Mouse (Mus musculus) olfactory bulb, adult 2 months (tissue): ENCODE measurements around the gene Tmem109. TPM values are rescaled to one million over a fixed set of nuclear protein-coding genes. Genes with fewer than 3 reads are reported as not detected.
A peak's percentile ranks its signal among the peaks of the same experiment; 100 is the strongest.

ENCODE experiments used
- H3K27ac ChIP-seq: fragments of 200-500 bp; 2 replicates; pipeline ENCODE4 v1.5.1; 2012; ENCODE audit warnings: low read depth, low read length; ENCODE audit not compliant: insufficient read depth
- H3K4me1 ChIP-seq: fragments of 200-500 bp; 2 replicates; pipeline ENCODE4 v1.6.1; 2012; ENCODE audit warnings: low read length; ENCODE audit not compliant: control insufficient read depth, insufficient read depth
- H3K4me3 ChIP-seq: fragments of 200-500 bp; 2 replicates; pipeline ENCODE4 v1.5.1; 2012; ENCODE audit warnings: mild to moderate bottlenecking, low read depth, low read length, moderate library complexity; ENCODE audit not compliant: insufficient read depth
- CTCF ChIP-seq: fragments of 200-500 bp; IDR thresholded peaks from 2 replicates; pipeline ENCODE4 v1.5.1; 2012; ENCODE audit warnings: low read depth, mild to moderate bottlenecking, low read length, moderate library complexity; ENCODE audit not compliant: insufficient read depth
- POLR2A ChIP-seq: fragments of 200-500 bp; IDR thresholded peaks from 2 replicates; pipeline ENCODE4 v1.6.1; 2012; ENCODE audit warnings: mild to moderate bottlenecking, low read depth, low read length, moderate library complexity; ENCODE audit not compliant: insufficient read depth
- WGBS: fragments of 180-500 bp; shearing (Covaris S2); methylation state at CpG from one replicate; pipeline ENCODE4 v1.1.7; 2018; 5-methylcytosine and 5-hydroxymethylcytosine counted together
- polyA plus RNA-seq: library from polyadenylated mRNA; stranded (reverse); fragments of >200 nt; gene quantifications from 2 replicates; pipeline ENCODE4 v1.2.4, GENCODE M21; 2012; ENCODE audit warnings: low replicate concordance; ENCODE audit not compliant: missing spikeins, insufficient read depth, insufficient read length

The Tmem109 gene
- polyA plus RNA-seq = not detected in 2 replicates

DNA sequence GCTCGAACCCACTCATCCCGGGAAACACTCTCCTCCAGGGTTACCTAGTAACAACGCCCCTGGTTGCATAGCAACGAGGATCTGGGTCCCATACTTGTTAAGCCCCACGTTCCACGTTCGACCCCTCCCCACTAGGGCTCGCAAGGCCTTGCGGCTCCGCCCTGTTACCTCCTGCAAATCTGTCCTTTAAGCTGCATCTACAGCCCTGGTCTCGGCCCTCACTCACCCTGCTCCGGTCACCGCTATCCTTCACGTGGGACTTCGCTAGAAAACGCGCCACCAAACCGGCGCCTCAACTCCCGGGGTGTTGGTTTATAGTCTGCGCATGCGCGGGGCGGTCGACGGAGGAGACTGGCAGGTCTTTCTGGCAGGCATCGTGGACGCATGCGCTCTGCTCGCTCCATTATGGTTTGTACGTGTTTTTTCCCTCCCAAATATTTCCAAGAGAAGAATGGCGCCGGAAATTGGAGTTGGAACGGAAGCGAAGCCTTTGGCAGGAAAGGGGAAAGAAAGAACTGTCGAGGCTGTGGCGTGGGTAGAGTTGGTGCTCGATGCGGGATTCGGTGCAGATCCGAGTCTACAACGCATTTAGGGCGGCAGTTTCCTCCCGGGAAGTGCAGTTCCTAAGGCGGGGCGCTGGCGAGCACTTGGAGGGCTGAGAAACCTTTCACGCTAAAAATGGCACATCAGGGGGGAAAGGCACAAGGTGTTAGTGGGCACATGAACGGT lies at the start of gene Tmem109:
Gene Tmem109, minus strand, starts transcription at position 576 of the 729 bp plus-strand sequence.
- Histone ChIP-seq H3K4me3 (peak within 1 kb of the TSS; percentile 85), H3K4me1 (peaks cover 8% of the 10 kb centered on the region), H3K27ac (peak within 1 kb of the TSS; percentile 95)
- WGBS = under 1% methylated on average over 49 of the region's 49 CpGs
- peak; percentile 57 for TF ChIP-seq POLR2A
- TF ChIP-seq CTCF = no peak

GRCm38 (mm10) chr19:10930641-10931040 lies 48.8 kb upstream of the Tmem109 start:
- Histone ChIP-seq H3K4me1 (no peaks in the 10 kb centered on the region), H3K4me3 (no peak overlapping the region), H3K27ac (no peak overlapping the region)
- WGBS = 92% methylated on average over 2 of the region's 2 CpGs
- no peak for TF ChIP-seq POLR2A
- TF ChIP-seq CTCF = no peak

DNA sequence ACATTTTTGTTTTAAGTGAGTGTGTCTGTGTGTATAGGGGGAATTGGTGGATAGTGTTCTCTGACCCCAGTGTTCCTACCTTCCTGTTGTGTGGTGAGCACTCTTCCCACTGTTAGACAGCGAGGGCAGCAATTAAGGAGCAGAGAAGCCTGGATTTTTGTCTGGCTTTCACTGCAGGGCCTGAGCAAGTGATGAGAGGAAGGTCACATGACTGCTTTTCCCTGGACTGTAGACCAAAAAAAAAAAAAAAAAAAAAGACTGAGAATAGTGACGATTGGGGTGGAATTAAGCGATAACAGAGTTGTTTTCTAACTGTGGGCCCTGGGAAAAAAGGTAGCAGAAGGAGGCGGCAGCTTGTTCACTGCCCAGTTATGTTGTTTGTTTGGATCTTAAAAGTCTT lies 44.9 kb upstream of the Tmem109 start:
- H3K27ac ChIP-seq = no peak overlapping the region
- TF ChIP-seq CTCF = no peak
- no peak for TF ChIP-seq POLR2A

DNA sequence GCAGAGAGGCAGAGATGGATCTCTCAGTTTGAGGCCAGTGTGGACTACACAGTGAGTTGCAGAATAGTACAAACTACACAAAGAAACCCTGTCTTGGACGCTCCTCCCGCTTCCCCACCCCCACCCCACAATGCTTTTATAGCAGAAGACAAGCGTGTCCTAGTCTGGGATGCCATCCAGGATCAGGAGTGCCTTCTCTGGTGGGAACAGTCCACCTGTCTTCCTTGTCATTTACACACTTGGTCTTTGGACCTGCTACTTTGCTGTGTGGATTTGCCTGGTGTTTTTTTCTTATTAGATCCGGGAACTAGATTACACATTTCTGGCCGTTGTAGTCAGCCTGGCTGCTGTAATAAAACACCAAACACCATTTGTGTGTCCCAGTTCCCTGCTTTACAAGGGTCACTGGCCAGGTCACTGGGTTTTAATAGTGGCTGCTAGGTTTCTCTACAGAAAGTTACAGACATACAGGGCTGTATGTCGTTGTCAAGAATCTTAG lies 44.4 kb upstream of the Tmem109 start:
- 30% methylated on average over 6 of the region's 6 CpGs for WGBS
- no peaks in the 10 kb centered on the region for H3K4me1 ChIP-seq
- no peak overlapping the region for H3K4me3 ChIP-seq
- no peak overlapping the region for H3K27ac ChIP-seq
- TF ChIP-seq POLR2A = no peak
- TF ChIP-seq CTCF = no peak

More for the DNA sequence above, 44.9 kb upstream of the Tmem109 start:
- WGBS = 35% methylated on average over 4 of the region's 4 CpGs
- H3K4me3 ChIP-seq = no peak overlapping the region
- no peaks in the 10 kb centered on the region for H3K4me1 ChIP-seq

GRCm38 (mm10) chr19:10924220-10924619 lies 42.4 kb upstream of the Tmem109 start:
- WGBS = 66% methylated on average over 4 of the region's 4 CpGs

GRCm38 (mm10) chr19:10921058-10921457 lies 39.3 kb upstream of the Tmem109 start:
- 67% methylated on average over 3 of the region's 3 CpGs for whole genome bisulfite sequencing
- Histone ChIP-seq H3K27ac (no peak overlapping the region), H3K4me1 (no peaks in the 10 kb centered on the region), H3K4me3 (no peak overlapping the region)
- TF ChIP-seq CTCF (no peak), POLR2A (no peak)

More at GRCm38 (mm10) chr19:10924220-10924619, 42.4 kb upstream of the Tmem109 start:
- no peaks in the 10 kb centered on the region for H3K4me1 ChIP-seq
- TF ChIP-seq POLR2A (no peak), CTCF (no peak)
- H3K4me3 ChIP-seq = no peak overlapping the region
- H3K27ac ChIP-seq = no peak overlapping the region

DNA sequence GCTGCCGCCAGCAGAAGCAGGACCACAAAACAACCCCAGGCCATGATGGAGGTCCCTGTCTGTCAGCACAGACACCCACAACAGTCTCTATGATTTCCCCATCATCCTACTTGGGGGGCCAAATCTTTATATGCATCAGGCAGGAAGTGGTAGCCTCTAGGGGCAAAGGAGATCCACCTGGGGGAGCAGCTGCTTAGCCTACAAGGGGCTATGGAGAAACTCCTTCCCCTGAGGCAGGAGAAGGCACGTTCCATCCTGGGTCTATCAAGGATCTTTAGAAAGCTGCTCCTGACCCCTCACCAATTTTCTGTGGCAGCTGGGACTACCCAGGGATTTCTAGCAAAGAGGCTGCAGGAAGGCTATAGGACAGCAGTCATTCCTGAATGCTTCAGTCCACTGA lies 38.7 kb upstream of the Tmem109 start, which contains the start of gene Zp1:
Gene Zp1, minus strand, starts transcription at position 101 of the 400 bp plus-strand sequence.
- TF ChIP-seq POLR2A = no peak
- TF ChIP-seq CTCF = no peak
- H3K4me3 ChIP-seq = no peak within 1 kb of the TSS
- no peak within 1 kb of the TSS for H3K27ac ChIP-seq
- 76% methylated on average over 2 of the region's 2 CpGs for WGBS
- H3K4me1 ChIP-seq = no peaks in the 10 kb centered on the region

DNA sequence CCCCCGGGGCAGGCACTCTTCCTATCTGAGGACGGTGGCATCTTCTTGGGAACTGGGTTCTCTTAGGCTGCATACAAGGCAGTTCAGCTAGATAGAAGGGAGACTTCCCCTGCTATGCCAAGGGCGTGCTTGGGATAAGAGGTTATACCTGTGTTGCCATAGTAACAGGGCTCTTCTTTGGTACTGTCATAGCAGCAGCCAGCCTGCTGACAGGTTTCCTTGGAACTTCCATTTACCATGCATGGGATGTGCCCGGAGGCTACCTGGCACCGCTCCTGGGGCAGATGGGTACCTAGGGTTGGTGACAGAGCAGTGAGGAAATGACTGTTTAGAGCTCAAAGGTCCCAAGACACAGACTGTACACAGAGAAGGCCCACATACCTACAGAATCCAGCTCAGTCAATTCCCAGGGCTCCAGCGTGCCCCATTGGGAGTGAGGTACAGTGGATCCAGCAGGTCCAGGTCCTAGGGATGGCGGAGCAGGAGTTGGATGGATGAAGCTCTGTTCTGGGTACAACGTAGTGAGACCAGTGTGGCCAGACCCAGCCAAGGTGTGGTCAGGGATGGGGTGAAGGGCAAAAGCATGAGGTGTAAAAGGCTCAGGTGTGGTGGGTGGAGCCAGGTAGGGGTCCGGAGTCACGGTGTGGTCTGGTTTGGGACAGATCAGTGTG lies 36.7 kb upstream of the Tmem109 start:
- Histone ChIP-seq H3K27ac (no peak overlapping the region), H3K4me3 (no peak overlapping the region), H3K4me1 (no peaks in the 10 kb centered on the region)
- TF ChIP-seq POLR2A = no peak
- TF ChIP-seq CTCF = no peak
- 86% methylated on average over 10 of the region's 10 CpGs for WGBS

DNA sequence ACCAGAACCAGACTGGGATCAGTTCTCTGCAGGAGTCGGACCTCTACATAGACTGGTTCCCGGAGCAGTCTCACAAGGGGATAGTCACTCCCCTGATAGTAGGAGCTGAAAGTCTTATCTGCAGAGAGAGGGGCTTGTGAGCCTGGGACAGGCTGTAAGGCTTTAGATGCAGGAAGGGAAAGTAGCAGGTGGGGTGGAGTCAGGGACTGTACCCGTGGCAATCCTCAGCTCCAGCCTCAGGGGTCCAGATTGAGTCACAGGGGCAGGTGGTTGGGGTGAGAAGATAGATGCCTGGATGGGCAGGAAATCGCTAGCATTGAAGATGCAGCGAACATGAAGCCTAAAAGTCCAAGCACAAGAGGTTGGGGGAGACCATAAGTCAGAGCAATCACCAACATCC lies 34.7 kb upstream of the Tmem109 start:
- 72% methylated on average over 5 of the region's 5 CpGs for WGBS
- Histone ChIP-seq H3K4me3 (no peak overlapping the region), H3K4me1 (0 out of 2 replicates have a peak, but pooled peaks cover under 1% of the 10 kb centered on the region), H3K27ac (no peak overlapping the region)
- TF ChIP-seq CTCF = no peak
- TF ChIP-seq POLR2A = no peak
